Mouse (Mus musculus): ENCODE results near the gene Tescl. TPM values are rescaled to one million over a fixed set of nuclear protein-coding genes. Genes with fewer than 3 reads are reported as not detected.

Gene Tescl
- polyA plus RNA-seq, 1 experiment from 2014 or later: not detected

DNA sequence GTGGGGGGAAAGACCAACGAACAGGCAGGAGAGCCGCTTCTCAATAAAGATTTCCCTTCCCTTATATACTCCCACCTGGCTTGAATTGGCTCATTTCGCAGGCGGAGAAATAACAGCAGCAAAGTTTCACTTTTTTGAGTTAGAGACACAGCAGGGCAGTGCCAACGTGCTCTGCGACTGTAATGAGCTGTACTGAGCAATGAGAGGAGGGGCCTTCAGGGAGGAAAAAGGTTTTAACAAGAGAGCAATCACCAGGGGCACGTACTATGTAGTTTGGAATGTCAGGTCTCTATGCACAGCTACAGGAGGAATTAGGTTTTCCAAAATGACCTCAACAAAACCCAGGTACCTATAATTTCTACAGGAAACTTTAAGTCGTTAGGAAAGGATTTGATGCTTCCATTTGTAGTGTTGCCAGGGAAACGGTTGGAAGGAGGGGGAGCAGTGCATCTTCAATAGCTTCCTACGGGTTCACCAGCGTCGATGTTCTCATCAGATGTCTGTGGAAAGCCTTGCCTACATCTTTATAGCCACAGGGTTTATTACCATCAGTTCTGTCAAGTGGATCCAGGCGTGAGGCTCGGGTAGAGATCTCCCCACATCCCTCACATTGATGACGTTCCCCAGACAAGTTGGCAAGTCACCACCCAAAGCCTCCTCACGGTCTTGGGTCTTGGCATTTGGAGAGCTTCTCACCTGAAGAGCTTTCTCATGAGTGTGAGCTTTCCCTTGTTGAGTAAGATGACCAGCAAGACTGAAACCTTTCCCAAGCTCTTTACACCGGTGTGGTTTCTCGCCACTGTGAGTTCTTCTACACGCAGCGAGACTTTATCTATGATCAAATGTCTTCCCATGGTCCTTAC is 7.2 kb downstream of the Tescl start:
- Histone ChIP-seq H3K9me3 (peaks cover 13% of the 10 kb centered on the region; the same call in 1 of the 2 replicates), H3K27ac (replicated peaks) (no peak overlapping the region), H3K36me3 (no peaks in the 10 kb centered on the region), H3K4me2 (peak overlapping the region; percentile 69), H3K4me3 (peak overlapping the region; percentile 42), H3K9ac (peak overlapping the region; percentile 67), H3K27me3 (replicated peaks) (peaks cover 32% of the 10 kb centered on the region), H3K4me1 (peaks cover 3% of the 10 kb centered on the region; the same call in 1 of the 2 replicates)
- ATAC-seq (ENCODE audit: extremely low read depth, insufficient number of reproducible peaks, low FRiP score, low TSS enrichment): no peak
- 47% methylated on average over 20 of the region's 20 CpGs for WGBS

DNA sequence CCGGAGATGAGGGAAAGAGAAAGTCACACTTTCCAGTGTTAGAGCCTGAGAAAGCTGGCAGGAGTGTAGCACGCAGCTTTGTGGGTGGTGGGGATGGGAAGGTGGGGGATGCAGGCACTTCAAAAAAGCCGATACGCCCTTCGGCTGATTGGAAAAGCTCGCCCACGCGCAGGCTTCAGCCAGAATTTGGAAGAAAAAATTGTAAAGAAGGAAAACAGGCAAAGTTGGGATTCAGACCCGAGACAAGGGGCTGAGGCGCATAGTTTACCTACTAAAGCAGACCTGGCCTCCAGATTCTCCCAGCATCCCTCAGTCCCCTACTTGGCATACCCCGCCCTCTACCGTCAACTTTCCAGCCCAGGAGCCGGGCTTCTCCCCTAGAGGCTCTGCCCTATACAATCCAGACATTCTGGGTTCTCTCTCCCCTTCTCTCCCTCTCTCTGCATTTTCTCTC is 8.0 kb downstream of the Tescl start:
- Histone ChIP-seq H3K9ac (peak overlapping the region; percentile 67), H3K27ac (replicated peaks) (no peak overlapping the region), H3K4me3 (peak overlapping the region; percentile 42), H3K4me2 (peak overlapping the region; percentile 69), H3K9me3 (peaks cover 13% of the 10 kb centered on the region; the same call in 1 of the 2 replicates), H3K27me3 (replicated peaks) (peaks cover 35% of the 10 kb centered on the region), H3K36me3 (no peaks in the 10 kb centered on the region), H3K4me1 (peaks cover 3% of the 10 kb centered on the region; the same call in 1 of the 2 replicates)
- no peak for ATAC-seq (ENCODE audit: extremely low read depth, insufficient number of reproducible peaks, low FRiP score, low TSS enrichment)
- WGBS: 3% methylated on average over 13 of the region's 13 CpGs

DNA sequence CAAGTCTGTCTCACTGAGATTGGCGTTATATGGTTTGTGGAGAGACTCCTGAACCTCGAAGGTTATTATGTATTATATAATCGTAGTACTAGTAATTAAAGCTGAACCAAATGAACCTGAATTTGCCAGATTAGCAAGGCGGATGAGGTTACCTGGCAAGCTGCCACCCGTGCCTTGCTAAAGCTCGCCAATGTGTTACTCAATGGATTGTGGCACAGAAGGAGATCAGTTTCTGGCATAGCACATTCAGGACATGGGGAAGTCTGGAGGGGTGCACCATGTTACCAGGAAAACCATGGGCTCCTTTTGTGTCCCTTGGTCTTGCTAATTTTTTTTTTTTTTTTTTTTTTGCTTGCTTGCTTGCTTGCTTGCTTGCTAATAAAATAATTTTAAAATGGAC is 8.5 kb downstream of the Tescl start:
- Histone ChIP-seq H3K27ac (replicated peaks) (no peak overlapping the region), H3K27me3 (replicated peaks) (peaks cover 35% of the 10 kb centered on the region), H3K36me3 (no peaks in the 10 kb centered on the region), H3K4me1 (peaks cover 3% of the 10 kb centered on the region; the same call in 1 of the 2 replicates), H3K4me3 (peak overlapping the region; percentile 42; the same call in 1 of the 2 replicates), H3K9ac (0 out of 2 replicates have a peak overlapping the region, but pooled peaks have one; percentile 67), H3K9me3 (peaks cover 13% of the 10 kb centered on the region; the same call in 1 of the 2 replicates), H3K4me2 (peak overlapping the region; percentile 69)
- ATAC-seq (ENCODE audit: extremely low read depth, insufficient number of reproducible peaks, low FRiP score, low TSS enrichment): no peak
- 85% methylated on average over 6 of the region's 6 CpGs for whole genome bisulfite sequencing

DNA sequence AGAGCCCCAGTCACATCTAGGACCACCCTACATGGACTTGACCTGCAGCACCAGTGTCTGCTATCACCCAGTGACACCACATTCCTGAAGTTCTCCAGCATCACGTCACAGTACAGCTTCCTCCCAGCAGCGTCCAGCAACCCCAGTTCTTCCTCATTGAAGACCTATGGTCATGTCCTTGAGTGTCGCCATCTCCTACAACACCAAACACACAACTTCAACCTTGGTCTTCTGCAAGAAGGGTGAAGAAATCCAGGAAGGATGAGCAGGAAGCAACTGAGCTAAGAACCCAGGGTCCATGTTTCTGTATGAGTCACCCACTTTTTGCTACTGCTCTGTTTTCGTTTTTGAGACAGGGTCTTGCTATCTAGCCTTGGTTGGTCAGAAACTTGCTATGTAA is 11.1 kb downstream of the Tescl start:
- WGBS: 55% methylated on average over 4 of the region's 4 CpGs
- no peak for ATAC-seq (ENCODE audit: extremely low read depth, insufficient number of reproducible peaks, low FRiP score, low TSS enrichment)
- peaks cover 46% of the 10 kb centered on the region for H3K27me3 ChIP-seq (replicated peaks)
- no peak overlapping the region for H3K9ac ChIP-seq
- peaks cover 13% of the 10 kb centered on the region; the same call in 1 of the 2 replicates for H3K9me3 ChIP-seq
- H3K4me2 ChIP-seq: no peak overlapping the region
- no peak overlapping the region for H3K4me3 ChIP-seq
- no peak overlapping the region for H3K27ac ChIP-seq (replicated peaks)
- H3K36me3 ChIP-seq: no peaks in the 10 kb centered on the region
- H3K4me1 ChIP-seq: peaks cover 3% of the 10 kb centered on the region; the same call in 1 of the 2 replicates

DNA sequence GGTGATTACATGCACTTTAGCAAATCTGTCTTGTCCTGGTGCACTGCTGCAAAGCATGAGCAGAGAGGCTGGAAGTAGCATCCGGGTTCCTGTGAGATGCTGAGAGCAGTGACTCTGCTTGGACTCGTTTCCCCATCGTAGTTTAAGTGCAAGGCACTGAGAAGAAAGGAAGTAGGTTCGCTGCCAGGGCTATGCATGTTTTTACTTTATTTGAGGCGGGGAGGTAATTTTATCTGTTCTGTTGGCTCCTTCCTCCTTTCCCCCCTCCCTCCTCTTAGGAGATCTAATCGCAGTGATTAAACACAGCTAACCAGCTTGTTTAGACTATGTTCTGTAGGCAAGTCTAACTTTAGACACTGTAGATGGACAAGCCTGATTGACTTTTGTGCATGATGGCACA is 14.8 kb downstream of the Tescl start:
- no peak overlapping the region for H3K27ac ChIP-seq (replicated peaks)
- WGBS: 50% methylated on average over 6 of the region's 6 CpGs
- ATAC-seq (ENCODE audit: extremely low read depth, insufficient number of reproducible peaks, low FRiP score, low TSS enrichment): no peak
- peaks cover 4% of the 10 kb centered on the region; the same call in 1 of the 2 replicates for H3K9me3 ChIP-seq
- H3K4me1 ChIP-seq: peaks cover 10% of the 10 kb centered on the region
- no peak overlapping the region for H3K9ac ChIP-seq
- no peak overlapping the region for H3K4me2 ChIP-seq
- peaks cover 27% of the 10 kb centered on the region for H3K27me3 ChIP-seq (replicated peaks)
- no peak overlapping the region for H3K4me3 ChIP-seq
- H3K36me3 ChIP-seq: no peaks in the 10 kb centered on the region

DNA sequence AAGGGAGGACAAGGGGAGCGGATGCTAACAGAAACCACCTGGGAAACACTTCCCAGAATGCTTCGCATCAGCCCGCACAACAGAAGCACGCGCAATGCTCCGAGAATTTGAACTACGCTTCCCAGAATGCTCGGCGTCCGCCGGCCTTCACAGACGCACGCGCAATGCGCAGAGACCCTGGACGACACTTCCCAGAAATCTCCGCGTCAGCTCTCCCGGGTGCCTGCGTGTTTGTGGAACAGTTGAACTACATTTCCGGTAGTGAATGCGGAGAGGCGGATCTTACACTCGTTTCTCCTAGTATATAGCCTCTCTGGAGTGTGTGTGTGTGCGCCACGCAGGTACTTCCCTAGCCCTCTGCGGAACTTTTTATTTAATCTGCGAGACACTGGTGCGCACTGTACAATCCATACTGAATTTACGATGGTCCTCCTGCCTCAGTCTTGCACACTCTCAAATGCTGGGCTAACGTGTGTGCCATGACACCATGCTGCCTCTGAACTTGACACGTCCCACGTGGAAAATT is 17.1 kb downstream of the Tescl start, which contains the start of gene Zfp94:
Gene Zfp94 (minus strand): TSS at position 100 of the 526 bp plus-strand sequence.
- H3K36me3 ChIP-seq: peaks cover 8% of the 10 kb centered on the region
- whole genome bisulfite sequencing: 1% methylated on average over 33 of the region's 33 CpGs
- peak within 1 kb of the TSS; percentile 93 for H3K4me2 ChIP-seq
- peak within 1 kb of the TSS; percentile 90 for H3K9ac ChIP-seq
- peaks cover 10% of the 10 kb centered on the region for H3K4me1 ChIP-seq
- peak within 1 kb of the TSS; percentile 73 for H3K4me3 ChIP-seq
- ATAC-seq (ENCODE audit: extremely low read depth, insufficient number of reproducible peaks, low FRiP score, low TSS enrichment): peak; percentile 84
- no peaks in the 10 kb centered on the region for H3K9me3 ChIP-seq
- peak within 1 kb of the TSS; percentile 79 for H3K27ac ChIP-seq (replicated peaks)
- peaks cover 22% of the 10 kb centered on the region for H3K27me3 ChIP-seq (replicated peaks)

DNA sequence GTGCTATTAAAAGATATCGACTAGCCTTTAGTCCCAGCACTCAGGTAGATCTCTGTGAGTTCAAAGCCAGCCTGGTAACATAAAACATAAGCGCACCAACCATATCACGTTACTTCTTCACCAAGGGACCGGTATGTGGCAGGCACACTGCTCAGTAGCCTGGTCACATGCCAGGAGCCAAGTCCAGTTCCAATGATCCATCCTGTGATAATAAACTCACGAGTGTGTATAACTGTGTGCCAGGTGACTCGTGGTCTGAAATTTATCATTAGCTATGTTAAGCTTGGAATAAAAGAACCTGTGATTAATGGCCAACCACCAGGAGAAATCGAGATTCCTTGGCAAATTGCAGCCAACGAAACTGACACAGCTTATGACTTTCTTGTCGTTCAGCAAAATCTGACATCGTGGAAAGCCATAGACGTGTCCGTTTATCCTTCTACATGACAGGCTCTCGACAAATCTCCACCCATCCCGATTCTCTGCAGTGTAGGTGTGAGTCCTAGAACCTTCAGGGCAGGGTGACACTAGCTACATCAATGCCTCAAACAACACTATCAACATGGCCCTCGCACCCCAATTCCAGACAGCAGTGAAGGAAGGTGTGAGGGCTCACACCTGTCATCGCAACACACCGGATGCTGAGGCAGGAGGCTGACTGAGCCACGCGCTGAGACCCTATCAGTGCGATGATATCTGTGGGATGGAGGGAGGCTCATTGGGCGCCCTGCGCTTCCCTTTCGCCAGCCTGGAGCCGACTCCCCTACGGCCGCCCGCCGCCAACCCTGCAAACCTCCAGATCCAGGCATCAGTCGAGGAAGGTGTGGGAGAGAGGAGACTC is 17.8 kb downstream of the Tescl start:
- 30% methylated on average over 29 of the region's 29 CpGs for WGBS
- H3K27ac ChIP-seq (replicated peaks): peak overlapping the region; percentile 40; the same call in 1 of the 2 replicates
- no peak for ATAC-seq (ENCODE audit: extremely low read depth, insufficient number of reproducible peaks, low FRiP score, low TSS enrichment)

DNA sequence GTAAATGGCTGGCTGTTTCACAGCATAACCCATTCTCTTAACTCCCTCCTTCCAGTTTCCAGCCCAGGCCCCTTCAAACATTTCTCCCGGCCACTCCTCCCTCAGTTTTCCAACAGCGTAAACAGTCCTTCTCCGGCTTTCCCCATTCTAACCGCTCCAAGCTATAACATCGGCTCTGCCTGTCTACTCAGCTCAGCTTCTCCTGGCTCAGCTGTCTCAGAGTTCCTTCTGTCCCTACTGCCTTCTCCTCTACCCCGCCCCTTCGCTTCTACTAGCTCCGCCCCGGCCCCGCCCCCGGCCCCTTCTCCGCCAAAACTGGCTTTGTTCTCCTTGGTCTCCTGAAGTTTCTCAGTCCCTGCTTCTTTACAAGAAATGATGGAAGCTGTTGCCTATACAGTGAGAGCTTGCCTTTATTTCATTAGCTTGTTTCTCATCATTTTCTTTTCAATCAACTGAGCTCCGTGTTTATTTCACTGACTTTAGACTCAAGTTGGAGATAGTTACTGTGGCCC is 32.9 kb downstream of the Tescl start, which contains the start of gene Zfp61:
Gene Zfp61 (minus strand): TSS at position 462 of the 512 bp plus-strand sequence.
- peaks cover 21% of the 10 kb centered on the region for H3K4me1 ChIP-seq
- no peaks in the 10 kb centered on the region for H3K27me3 ChIP-seq (replicated peaks)
- H3K27ac ChIP-seq (replicated peaks): peak within 1 kb of the TSS; percentile 84; the same call in 1 of the 2 replicates
- H3K36me3 ChIP-seq: peaks cover 44% of the 10 kb centered on the region
- WGBS: 2% methylated on average over 13 of the region's 13 CpGs
- peak; percentile 57 for ATAC-seq (ENCODE audit: extremely low read depth, insufficient number of reproducible peaks, low FRiP score, low TSS enrichment)
- H3K9me3 ChIP-seq: no peaks in the 10 kb centered on the region
- peak within 1 kb of the TSS; percentile 91 for H3K9ac ChIP-seq
- H3K4me2 ChIP-seq: peak within 1 kb of the TSS; percentile 94
- H3K4me3 ChIP-seq: peak within 1 kb of the TSS; percentile 82

More for the DNA sequence above, 17.8 kb downstream of the Tescl start:
- H3K4me2 ChIP-seq: peak overlapping the region; percentile 93
- peaks cover 15% of the 10 kb centered on the region for H3K36me3 ChIP-seq
- H3K27me3 ChIP-seq (replicated peaks): peaks cover 20% of the 10 kb centered on the region
- H3K4me3 ChIP-seq: peak overlapping the region; percentile 73
- peaks cover 10% of the 10 kb centered on the region for H3K4me1 ChIP-seq
- no peaks in the 10 kb centered on the region for H3K9me3 ChIP-seq
- peak overlapping the region; percentile 90 for H3K9ac ChIP-seq

DNA sequence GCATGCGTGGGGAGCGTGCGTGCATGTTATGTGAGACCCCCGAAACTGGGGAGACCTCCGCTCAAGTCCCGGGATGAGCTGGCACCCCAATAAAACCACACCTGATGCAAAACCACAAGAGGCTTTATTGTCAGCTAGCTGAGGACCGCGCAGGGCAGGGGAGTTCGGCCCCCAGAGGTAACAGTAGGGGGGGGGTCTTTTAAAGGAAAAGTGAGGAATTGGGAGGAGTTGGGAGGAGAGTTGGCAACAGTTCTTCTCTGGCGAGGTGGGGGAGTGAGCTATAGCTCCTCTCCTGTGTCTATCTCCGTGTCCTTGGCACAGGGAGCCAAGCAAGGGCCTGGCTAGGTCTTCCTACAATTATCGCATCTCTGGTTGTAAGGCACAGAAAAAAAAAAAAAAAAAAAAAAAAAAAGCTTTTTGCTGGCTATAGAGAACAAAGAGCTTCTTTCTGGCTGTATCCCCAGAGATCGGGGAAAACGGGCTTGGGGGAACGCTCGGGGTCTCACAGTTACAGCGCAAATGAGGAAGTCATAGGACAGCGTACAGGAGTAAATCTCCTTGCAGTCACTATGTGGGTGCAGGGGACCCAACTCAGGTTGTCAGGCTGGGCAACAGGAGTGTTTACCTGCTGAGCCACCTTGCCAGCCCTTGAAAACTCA is 33.8 kb downstream of the Tescl start:
- peak overlapping the region; percentile 94 for H3K4me2 ChIP-seq
- H3K4me3 ChIP-seq: peak overlapping the region; percentile 82
- H3K36me3 ChIP-seq: peaks cover 53% of the 10 kb centered on the region
- H3K9ac ChIP-seq: peak overlapping the region; percentile 91
- H3K27me3 ChIP-seq (replicated peaks): no peaks in the 10 kb centered on the region
- no peak for ATAC-seq (ENCODE audit: extremely low read depth, insufficient number of reproducible peaks, low FRiP score, low TSS enrichment)
- H3K4me1 ChIP-seq: peaks cover 21% of the 10 kb centered on the region
- H3K27ac ChIP-seq (replicated peaks): peak overlapping the region; percentile 84
- H3K9me3 ChIP-seq: no peaks in the 10 kb centered on the region
- 2% methylated on average over 18 of the region's 18 CpGs for WGBS

Data from heart, embryonic 13.5 days (tissue).